Mouse (Mus musculus): Measurements from ENCODE around the gene Zscan26.
"Not testable (repeated sequence)": the region's sequence is repeated elsewhere in the genome, so short reads cannot be mapped to it uniquely, and the experiment has no call there.

Zscan26 gene

GRCm38 (mm10) chr13:21423301-21423700, 30.2 kb downstream of the Zscan26 start:
- DNase-seq (ENCODE audit: low spot score) = no peak

DNA sequence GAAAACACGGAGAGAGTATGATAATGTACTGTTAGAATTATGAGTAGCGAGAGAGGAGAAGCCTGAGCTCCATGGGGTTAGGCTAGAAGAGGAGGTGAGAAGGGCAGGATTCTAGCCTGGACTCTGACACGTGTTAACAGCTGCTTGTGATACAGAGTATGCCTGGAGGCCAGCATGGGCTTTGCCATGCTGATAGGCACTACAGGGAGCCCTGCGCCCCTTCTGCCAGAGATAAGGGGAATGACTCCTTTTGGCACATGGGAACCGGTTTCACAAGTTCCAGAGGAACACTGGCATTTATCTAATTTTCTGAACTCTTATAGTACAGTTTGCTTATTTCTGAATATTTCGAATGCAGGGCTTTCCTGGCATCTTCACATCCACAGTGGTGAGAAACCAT, 34.7 kb downstream of the Zscan26 start:
- no peak for DNase-seq (ENCODE audit: low spot score)

- no peak for DNase-seq (ENCODE audit: low spot score)
Measured at GRCm38 (mm10) chr13:21417298-21418010, 36.1 kb downstream of the Zscan26 start.

- no peak for DNase-seq (ENCODE audit: low spot score)
Measured at GRCm38 (mm10) chr13:21415750-21416149, 37.8 kb downstream of the Zscan26 start.

DNA sequence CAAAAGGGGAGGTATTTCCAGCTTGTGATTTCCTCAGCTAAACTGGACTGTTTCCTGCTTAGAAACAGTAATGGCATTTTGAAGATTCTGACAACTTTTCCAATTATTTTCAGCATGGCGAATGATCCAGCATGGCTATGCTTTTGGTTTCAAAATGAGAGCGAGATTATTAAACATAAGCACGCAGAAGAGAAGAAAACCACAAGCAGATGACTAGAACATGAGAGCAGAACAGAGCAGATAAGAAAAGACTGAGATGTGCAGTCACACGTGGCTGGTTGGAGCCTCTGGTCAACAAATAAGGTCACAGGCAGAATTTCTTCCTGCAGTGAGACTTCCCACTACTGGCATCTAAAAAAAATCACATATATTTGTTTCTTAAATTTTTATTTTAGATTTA, 38.3 kb downstream of the Zscan26 start:
- no peak for DNase-seq (ENCODE audit: low spot score)

DNA sequence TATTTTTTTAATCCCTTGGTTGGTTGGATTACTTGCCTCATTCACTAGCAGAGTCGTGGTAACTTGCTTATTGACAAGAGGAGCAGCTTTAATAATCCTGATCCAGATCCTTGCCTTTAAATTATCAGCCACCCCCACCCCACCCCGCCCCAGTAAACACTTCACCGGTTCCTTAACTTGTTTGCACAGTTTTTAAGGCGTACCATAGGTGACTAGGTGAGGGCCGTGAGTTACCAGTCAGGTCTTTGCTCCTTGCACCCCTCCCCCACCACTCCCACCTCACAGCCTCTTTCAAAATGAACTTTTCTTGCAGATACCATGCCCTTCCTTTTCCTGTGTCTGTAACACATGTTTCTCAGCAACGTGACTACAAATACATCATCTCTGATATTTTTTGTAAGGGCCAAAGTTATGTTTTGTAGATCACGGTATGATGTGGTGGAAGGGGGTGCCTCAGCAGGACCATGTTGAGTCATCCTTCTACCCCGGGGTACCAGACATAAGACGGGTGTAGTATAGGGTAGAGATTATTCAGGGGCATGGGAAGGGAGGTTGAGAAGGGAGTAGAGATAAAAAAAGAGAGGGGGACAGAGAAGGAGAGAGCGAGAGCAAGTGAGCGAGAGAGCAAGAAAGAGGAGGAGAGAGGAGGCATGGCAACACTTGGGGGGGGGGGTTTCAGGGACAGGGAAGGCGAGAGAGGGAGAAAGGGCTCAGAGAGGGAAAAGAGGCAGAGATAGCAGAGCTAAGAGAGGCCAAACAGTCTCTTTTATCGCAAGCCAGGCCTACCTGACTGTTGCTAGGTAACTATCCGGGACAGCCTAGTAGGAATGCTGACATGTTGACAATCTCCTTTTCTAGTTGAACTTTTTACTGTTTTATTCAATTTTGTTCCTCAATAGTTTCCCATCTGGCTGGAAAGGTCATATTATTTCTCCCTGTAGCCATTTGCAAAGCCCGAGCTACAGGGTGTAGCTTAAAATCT, 39.0 kb downstream of the Zscan26 start:
- no peak for DNase-seq (ENCODE audit: low spot score)

GRCm38 (mm10) chr13:21408805-21409459, 44.6 kb downstream of the Zscan26 start:
- no peak for DNase-seq (ENCODE audit: low spot score)

GRCm38 (mm10) chr13:21407969-21408804, 45.3 kb downstream of the Zscan26 start:
- DNase-seq (ENCODE audit: low spot score) = peak; percentile 86

DNA sequence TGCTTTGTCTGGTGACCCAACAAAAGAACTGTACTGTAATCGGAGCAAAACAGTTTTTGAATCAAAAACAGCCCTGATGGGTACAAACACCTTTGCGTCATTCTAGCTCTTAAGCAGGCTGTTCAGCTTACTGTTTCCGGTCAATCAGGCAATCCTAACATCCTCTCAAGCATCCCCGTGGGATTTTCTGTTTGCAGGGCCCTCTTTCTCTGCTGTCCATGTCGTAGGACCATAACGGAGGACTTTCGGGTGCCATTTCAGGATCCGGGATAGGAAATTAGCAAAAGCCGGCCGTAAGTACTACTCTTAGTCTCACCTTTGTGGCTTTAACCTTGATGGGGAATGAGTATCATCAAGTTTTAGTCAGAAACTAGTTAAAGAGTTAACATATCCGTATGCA, 46.2 kb downstream of the Zscan26 start:
- no peak for DNase-seq (ENCODE audit: low spot score)

- no peak for DNase-seq (ENCODE audit: low spot score)
Measured at GRCm38 (mm10) chr13:21402848-21403247, 50.7 kb downstream of the Zscan26 start.

- peak; percentile 67 for DNase-seq (ENCODE audit: low spot score)
Measured at GRCm38 (mm10) chr13:21402287-21402846, 51.2 kb downstream of the Zscan26 start, which contains the start of gene Zkscan3. Gene Zkscan3 (minus strand): TSS chr13:21402755.

- no peak for DNase-seq (ENCODE audit: low spot score)
Measured at GRCm38 (mm10) chr13:21401636-21402286, 51.8 kb downstream of the Zscan26 start.

DNA sequence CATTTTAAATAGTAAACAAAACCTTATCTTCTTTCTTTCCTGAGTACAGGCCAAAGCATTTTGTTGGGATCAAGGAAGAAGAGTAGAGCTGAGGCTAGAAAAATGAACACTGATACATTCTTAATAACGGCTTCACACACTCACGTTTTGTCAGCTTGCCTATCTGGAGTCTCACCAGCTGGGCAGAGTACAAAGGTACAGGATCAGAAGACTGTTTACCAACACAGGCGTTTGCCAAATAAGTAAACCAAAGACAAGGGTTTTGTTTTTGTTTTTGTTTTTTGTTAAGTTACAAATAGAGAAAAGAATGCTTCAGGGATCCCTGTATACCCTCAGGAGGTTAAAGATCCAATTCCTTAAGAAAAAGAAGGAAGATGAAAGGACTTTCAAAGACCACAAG, 52.4 kb downstream of the Zscan26 start:
- DNase-seq (ENCODE audit: low spot score) = no peak

DNA sequence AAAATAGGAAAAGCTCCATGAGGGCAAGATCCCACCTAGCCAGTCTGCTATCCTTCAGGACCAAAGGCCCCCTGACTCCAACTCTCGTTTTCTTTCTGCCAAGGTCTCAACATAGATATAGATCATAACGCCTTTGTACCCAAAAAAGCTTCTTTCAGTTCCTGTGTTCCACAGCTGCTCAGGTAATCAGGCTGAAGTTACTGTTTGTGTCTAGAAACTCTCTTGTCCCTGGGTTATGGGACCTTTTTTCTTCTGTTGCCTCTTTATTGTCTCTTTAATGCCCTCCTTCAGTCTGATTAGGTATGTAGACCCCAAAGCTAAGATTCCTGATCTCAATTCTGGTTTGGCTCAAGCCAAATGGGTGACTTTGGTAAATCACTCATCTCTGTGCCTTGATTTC, 56.0 kb downstream of the Zscan26 start:
- no peak for DNase-seq (ENCODE audit: low spot score)

DNA sequence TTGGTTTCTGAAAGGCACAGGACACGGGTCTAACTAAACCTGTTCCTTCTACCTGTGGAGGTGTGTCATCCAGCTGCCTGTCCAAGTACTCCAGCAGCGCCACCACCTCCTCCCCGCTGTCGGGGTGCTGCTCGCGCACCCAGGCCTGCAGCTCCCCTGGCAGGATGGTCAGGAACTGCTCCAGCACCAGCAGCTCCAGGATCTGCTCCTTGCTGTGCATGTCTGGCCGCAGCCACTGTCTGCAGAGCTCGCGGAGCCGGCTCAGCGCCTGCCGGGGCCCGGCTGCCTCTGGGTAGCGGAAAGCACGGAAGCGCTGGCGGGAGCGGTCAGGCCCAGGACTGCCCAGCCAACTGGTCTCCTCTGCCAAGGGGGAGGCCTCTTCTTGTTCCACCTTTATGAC, 57.5 kb downstream of the Zscan26 start:
- not testable (repeated sequence) for DNase-seq (ENCODE audit: low spot score)

GRCm38 (mm10) chr13:21395623-21396022, 57.9 kb downstream of the Zscan26 start:
- DNase-seq (ENCODE audit: low spot score) = no peak

DNA sequence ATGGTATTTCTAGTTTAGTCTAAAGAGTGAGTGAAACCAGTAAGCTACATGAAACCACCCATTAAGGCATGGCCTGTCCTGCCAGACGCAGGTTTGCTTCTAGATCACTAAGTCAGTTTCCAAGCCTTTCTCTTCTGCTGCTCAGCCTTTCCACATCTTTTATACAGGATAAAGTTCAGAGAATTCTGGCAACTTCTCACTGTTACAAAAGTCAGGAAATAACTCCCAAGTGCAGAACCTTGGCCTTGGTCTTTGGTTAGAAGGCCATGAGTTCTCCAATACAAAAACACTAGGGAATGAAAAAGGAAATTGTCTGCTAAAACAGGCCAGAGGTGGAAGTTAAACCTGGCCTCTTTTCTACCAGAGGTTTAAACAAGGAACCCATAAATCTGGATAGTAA, 58.3 kb downstream of the Zscan26 start:
- DNase-seq (ENCODE audit: low spot score) = no peak

Measured in left cerebral cortex, adult 11 months (tissue).